Mouse (Mus musculus) megakaryocyte-erythroid progenitor cell, adult 5-6 weeks (primary cell): ENCODE measurements around the gene Syt1. TPM values are rescaled to one million over a fixed set of nuclear protein-coding genes. Genes with fewer than 3 reads are reported as not detected.

Experiments used
- ATAC-seq: replicated peaks from 2 replicates; pipeline ENCODE4 v1.8.0; 2016; ENCODE audit warnings: mild to moderate bottlenecking, inconsistent platforms; ENCODE audit not compliant: severe bottlenecking, poor library complexity, low FRiP score, low TSS enrichment
- total RNA-seq, 2 experiments: library from RNA; stranded (forward) in 1 of 2; stranded (reverse) in 1 of 2; fragments of 200-1000, 215-1000 nt in 1 of 2; fragments of >200 nt in 1 of 2; fragmentation: Nextera tagmentation in 1 of 2; gene quantifications; 2 replicates each; pipeline ENCODE4 v1.2.3; 2014 to 2017

Gene Syt1
- total RNA-seq, 2 experiments from 2014 or later: not detected

DNA sequence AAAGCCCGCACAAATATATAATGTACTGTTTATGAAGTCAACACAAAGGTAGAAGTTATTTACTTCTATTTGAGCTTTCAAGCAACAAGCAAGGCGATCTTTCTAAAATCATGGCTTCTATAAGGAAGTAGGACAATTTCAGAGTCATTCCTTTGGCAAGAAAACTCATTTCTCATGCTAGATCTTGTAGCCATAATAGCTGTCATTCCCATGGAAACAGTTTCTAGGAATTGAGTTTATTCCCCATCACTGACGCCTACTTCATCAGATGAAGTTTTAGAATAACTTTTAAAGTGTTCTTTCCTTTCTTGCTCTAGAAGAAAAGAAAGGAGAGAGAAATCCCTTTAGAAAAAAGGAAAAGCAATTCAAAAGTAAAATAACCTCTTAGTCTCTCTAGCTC is 341.8 kb downstream of the Syt1 start:
- no peak for ATAC-seq

DNA sequence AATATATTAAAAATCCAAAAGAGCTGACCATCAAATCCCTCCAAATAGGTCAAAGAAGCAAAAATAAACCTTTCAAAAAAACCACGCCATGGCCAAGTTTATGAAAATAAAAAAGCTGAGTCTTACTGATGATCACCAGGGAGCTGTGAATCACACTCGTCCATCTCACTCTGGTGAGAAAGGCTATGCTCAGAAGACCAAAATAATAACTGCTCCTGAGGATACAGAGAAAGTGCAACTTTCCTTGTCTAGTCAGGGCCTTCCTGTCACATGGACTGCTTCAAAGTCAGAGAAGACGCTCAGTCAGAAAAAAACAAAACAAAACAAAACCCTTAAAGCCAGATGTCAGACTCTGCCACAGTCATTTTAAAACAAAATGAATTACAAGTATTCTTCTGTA is 350.5 kb downstream of the Syt1 start:
- ATAC-seq: no peak

DNA sequence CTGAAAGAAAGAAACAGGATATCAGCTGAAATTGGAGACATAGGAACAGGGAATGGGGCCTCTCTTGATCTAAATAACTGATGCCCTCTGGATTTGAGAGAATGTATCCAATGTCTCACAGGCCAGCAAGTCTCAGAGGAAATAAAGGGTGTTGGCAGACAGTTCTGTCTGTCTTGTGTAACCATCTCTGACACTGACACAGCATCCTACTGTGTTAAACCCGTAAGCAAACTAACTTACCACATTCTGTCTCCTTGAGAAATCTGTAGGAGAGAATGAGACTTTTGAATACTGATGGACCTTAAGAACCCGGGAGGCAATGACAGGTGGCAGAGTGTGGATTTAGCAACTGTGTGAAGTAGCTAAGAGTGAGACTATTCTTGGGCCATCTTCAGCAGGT is 352.5 kb downstream of the Syt1 start:
- ATAC-seq: no peak

- ATAC-seq: no peak
These were observed 353.1 kb downstream of the Syt1 start for GRCm38 (mm10) chr10:108657669-108658068.

- ATAC-seq: no peak
These were observed 353.9 kb downstream of the Syt1 start for GRCm38 (mm10) chr10:108656898-108657297.

- ATAC-seq: no peak
These were observed 355.7 kb downstream of the Syt1 start for GRCm38 (mm10) chr10:108655074-108655473.

GRCm38 (mm10) chr10:108652831-108653230 is 358.0 kb downstream of the Syt1 start:
- no peak for ATAC-seq

GRCm38 (mm10) chr10:108652066-108652465 is 358.7 kb downstream of the Syt1 start:
- no peak for ATAC-seq

DNA sequence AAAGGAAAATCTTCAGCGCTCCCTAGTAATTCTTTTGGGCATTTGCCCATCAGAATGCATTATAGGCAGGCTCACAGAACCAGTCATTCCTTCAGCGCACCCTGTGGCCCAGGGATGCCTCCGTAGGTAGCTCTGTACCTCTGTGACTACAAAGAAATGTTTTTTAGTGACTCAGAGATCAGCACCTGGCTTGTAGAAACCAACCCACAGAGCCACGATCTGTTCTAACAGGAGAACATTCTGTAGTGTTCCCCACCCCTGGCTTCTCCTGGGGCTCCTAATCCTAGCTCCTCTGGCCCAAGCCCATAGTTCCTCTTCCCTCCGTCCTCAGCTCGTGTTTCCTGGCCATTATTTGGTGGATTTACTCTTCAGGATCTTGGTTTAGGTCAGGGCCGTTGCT is 361.6 kb downstream of the Syt1 start:
- no peak for ATAC-seq

GRCm38 (mm10) chr10:108643915-108644314 is 366.9 kb downstream of the Syt1 start:
- ATAC-seq: no peak

GRCm38 (mm10) chr10:108638095-108638494 is 372.7 kb downstream of the Syt1 start:
- no peak for ATAC-seq

GRCm38 (mm10) chr10:108636086-108636485 is 374.7 kb downstream of the Syt1 start:
- ATAC-seq: no peak

- ATAC-seq: no peak
These were observed 375.2 kb downstream of the Syt1 start for GRCm38 (mm10) chr10:108635616-108636015.

GRCm38 (mm10) chr10:108630841-108631240 is 379.9 kb downstream of the Syt1 start:
- ATAC-seq: no peak

- ATAC-seq: no peak
These were observed 384.4 kb downstream of the Syt1 start for GRCm38 (mm10) chr10:108626404-108626803.

DNA sequence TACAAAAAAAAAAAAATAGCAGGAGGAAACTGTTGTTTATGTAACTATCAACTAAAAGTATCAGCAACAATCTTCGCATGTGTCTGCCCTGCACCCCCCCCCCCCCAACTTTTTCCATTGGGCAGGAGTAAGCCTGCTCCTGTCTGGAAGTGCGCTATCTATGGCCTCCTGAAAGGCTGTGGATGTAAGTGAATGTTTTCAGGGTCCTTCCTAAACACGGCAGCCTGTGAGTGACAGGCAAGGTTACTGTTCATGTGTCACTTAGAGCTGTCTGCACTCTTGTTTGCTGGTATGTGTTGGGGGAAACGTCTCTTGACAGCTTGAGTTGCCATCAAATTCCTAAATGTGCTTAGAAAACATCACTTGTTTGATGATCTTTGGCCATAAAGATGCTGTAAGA is 387.8 kb downstream of the Syt1 start:
- no peak for ATAC-seq

- no peak for ATAC-seq
These were observed 390.9 kb downstream of the Syt1 start for GRCm38 (mm10) chr10:108619861-108620260.

GRCm38 (mm10) chr10:108619217-108619616 is 391.6 kb downstream of the Syt1 start:
- no peak for ATAC-seq

GRCm38 (mm10) chr10:108610057-108610644 is 400.6 kb downstream of the Syt1 start:
- ATAC-seq: no peak

DNA sequence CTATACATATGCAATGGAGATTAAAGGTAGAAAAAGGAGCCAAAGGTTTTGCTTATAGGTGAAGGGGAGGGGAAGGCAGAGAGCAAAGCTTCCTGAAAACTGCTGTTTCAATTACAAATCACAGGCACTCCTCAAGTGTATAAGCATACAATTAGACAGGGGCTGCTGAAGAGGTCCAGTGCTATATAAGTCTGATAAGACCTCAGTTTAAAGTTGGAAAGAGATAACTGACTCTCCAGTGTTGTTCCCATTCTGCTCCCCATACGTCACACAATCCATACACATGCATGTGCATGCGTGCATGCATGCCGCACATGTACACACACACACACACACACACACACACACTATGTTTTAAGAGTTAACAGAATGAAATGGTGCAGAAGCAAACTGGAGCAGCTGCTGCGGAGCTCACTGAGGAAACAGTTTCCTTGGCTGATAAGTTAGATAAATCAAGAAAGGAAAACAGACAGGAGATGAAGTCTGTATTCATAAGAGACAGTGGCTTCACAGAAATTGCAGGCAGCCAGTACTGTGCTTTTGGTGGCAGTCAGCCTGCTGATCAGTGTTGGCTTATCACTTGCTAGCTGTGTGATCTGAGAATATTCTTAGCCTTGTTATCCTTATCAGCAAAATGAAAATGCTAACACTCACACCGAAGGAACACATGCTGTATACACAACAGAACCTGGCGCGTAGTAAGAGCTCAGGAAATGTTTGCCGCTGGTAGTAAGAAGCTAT is 408.9 kb downstream of the Syt1 start:
- ATAC-seq: no peak

GRCm38 (mm10) chr10:108600693-108601092 is 410.1 kb downstream of the Syt1 start:
- no peak for ATAC-seq
